Mouse (Mus musculus): Measurements from ENCODE around the gene Cwf19l1.

DNA sequence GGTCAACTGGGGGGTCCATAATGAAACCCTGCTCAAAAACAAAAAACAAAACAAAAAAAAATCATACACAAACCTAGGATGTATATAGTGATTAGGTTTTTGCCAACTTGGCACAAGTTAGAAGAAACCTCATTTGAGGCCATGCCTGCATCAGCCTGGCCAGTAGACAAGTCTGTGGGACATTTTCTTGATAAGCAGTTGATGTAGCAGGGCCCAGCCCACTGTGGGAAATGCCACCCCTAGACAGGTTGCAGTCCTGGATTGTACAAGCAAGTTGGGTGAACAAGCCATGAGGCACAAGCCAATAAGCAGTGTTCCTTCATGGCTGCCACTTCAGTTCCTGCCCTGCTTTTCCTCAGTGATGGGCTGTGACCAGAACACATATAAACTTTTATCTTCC is 34.8 kb downstream of the Cwf19l1 start:
- TF ChIP-seq POLR2A (IDR thresholded peaks at IDR 0.05; ENCODE audit: borderline replicate concordance, insufficient read depth, low read length), result no peak
- TF ChIP-seq CTCF (IDR thresholded peaks at IDR 0.05; ENCODE audit: borderline replicate concordance, insufficient read depth, low read depth, low read length), result no peak

Measured in cerebellum, adult 2 months (tissue).